Mouse (Mus musculus): ENCODE measurements around the gene Sytl3.
"Not testable (repeated sequence)": the region's sequence is repeated elsewhere in the genome, so short reads cannot be mapped to it uniquely, and the experiment has no call there.

GRCm38 (mm10) chr17:6713944-6714343 is 55.1 kb downstream of the Sytl3 start:
- TF ChIP-seq ZMIZ1 (IDR thresholded peaks at IDR 0.05; ENCODE audit: low read depth, low read length); POLR2A (IDR thresholded peaks at IDR 0.05; ENCODE audit: low read depth, low read length); CTCF (conservative IDR thresholded peaks at IDR 0.05 in 1 of 2, IDR thresholded peaks at IDR 0.05 in 1 of 2; ENCODE audit: low read depth in 2 of 2, low read length in 2 of 2); USF1 (IDR thresholded peaks at IDR 0.05; ENCODE audit: low read depth, low read length); SIN3A (IDR thresholded peaks at IDR 0.05; ENCODE audit: low read length); MXI1 (IDR thresholded peaks at IDR 0.05; ENCODE audit: low read depth, low read length); ZKSCAN1 (IDR thresholded peaks at IDR 0.05; ENCODE audit: borderline replicate concordance, low read depth, low read length); CHD1 (IDR thresholded peaks at IDR 0.05; ENCODE audit: low read depth, low read length); MAFK (IDR thresholded peaks at IDR 0.05; ENCODE audit: insufficient replicate concordance, low read length); GABPA (IDR thresholded peaks at IDR 0.05; ENCODE audit: insufficient replicate concordance, low read depth, low read length); ETS1 (conservative IDR thresholded peaks at IDR 0.05; ENCODE audit: low read depth, low read length); BHLHE40 (IDR thresholded peaks at IDR 0.05; ENCODE audit: low read depth, low read length): not testable (repeated sequence)

Data from CH12.LX (cell line).